Mouse (Mus musculus) G1E (cell line): ENCODE data around the gene Rtl8b.
"Not testable (repeated sequence)": the region's sequence is repeated elsewhere in the genome, so short reads cannot be mapped to it uniquely, and the experiment has no call there.

Experiments
- CTCF ChIP-seq: IDR thresholded peaks from 2 replicates; pipeline ENCODE4 v1.5.1; 2012; ENCODE audit warnings: low read depth, low read length, inconsistent platforms, mixed read lengths
- GATA1 ChIP-seq: IDR thresholded peaks from 2 replicates; pipeline ENCODE4 v1.6.1; 2012; ENCODE audit warnings: borderline replicate concordance, low read length, inconsistent platforms, mixed read lengths
- POLR2AphosphoS5 ChIP-seq: IDR thresholded peaks from 2 replicates; pipeline ENCODE4 v1.6.1; 2012; ENCODE audit warnings: low read depth, low read length, inconsistent platforms; ENCODE audit not compliant: insufficient replicate concordance
- TAL1 ChIP-seq: conservative IDR thresholded peaks from 2 replicates; pipeline ENCODE4 v1.6.1; 2012; ENCODE audit warnings: low read depth, low read length, inconsistent platforms, mixed read lengths

DNA sequence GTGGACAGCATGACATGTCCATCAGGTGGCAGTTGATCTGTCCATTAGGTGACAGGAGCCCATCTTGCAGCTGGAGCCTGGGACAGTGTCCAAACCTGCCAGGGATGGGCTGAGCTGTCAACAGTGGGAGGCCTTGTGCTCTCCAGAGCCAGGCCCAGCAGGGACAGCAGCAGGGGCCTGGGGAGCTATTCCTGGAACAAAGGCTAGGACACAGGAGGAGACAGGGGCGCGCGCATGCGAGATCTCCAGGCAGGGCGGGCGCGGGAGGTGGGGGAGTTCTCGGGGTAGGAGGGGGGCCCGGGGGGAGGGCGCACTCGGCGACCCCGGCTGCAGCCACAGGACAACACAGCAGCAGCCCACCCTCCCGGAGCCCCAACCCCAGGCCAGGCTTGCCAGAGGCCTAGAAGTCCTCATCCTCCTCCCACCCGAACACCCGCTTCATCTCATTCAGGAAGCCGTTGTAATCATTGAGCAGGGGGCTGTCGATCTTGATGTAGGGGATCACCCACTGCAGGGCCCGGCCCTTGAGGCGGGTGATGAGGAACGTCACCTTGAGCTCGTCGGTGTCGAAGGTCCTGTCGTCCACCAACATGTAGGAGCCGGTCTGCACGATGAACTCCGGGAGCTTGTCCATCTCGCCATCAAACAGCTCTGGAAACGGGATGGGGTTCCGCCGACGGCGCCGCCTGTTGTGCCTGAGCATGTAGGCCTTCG is 494 bp downstream of the Rtl8b start:
- not testable (repeated sequence) for TF ChIP-seq GATA1, CTCF, POLR2AphosphoS5, TAL1
